Mouse (Mus musculus) central nervous system, embryonic 14 days (tissue): ENCODE data around the gene Wdfy1. TPM values are rescaled to one million over a fixed set of nuclear protein-coding genes. Genes with fewer than 3 reads are reported as not detected.

Experiments used
- polyA plus RNA-seq: library from polyadenylated mRNA; depleted of rRNA; stranded (reverse); fragments of >200 nt; gene quantifications from 2 replicates; pipeline ENCODE4 v1.2.3, GENCODE M21; 2012; rRNA removed

The Wdfy1 gene
- 42.2 and 44.1 TPM in 2 replicates for polyA plus RNA-seq

GRCm38 (mm10) chr1:79775927-79776458, at the start of gene Wdfy1, which contains the start of gene Mrpl44:
Gene Wdfy1 (minus strand): TSS chr1:79776143.
Gene Mrpl44 (plus strand): TSS chr1:79776018.

GRCm38 (mm10) chr1:79671543-79672337, 104.2 kb downstream of the Wdfy1 start, which contains the start of gene Ap1s3:
Gene Ap1s3 (minus strand): TSS chr1:79671972.

Other genes with a start within 250 kb of the Wdfy1 start
- gene Ap1s3, start 104.2 kb downstream of the Wdfy1 start, polyA plus RNA-seq, result 1.1 and 1.7 TPM in 2 replicates
- 21.5 and 22.6 TPM in 2 replicates for gene Mrpl44, start 125 bp downstream of the Wdfy1 start, polyA plus RNA-seq
- 50.4 and 82.8 TPM in 2 replicates for gene Serpine2, start 85.0 kb upstream of the Wdfy1 start, polyA plus RNA-seq